Mouse (Mus musculus): ENCODE measurements around the gene Stambpl1.

Gene Stambpl1

DNA sequence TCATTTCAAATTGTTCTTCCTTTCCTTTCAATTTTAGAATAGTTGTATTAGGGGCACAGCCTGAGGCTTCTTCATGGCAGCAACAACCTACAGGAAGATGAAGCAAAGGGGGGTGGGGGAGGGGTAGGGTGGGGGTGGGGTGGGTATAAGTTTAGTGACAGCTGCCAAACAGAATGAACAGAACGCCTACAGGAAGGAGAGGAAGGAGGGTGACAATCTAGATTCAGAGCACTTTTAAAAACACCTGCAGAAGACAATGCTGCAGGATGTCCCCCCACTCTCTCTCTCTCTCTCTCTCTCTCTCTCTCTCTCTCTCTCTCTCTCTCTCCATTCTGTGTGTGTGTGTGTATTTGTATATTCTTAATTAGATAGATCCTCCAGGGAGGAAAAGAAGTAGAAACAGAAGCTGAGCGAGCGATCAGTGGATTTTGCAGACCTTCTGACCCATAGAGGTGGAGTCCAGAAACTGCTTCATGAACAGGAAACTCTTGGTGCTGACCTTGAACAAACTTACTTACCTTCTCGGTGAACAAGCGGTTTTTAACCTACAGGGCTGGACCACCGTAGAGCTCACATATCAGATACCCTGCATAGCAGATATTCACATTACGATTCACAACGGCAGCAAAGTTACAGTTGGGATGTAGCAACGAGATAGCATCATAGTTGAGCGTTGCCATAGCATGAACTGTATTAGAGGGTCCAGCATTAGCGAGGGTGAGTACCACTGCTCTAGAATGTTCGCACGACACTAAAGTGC lies 95.8 kb downstream of the Stambpl1 start:
- no peak for DNase-seq

DNA sequence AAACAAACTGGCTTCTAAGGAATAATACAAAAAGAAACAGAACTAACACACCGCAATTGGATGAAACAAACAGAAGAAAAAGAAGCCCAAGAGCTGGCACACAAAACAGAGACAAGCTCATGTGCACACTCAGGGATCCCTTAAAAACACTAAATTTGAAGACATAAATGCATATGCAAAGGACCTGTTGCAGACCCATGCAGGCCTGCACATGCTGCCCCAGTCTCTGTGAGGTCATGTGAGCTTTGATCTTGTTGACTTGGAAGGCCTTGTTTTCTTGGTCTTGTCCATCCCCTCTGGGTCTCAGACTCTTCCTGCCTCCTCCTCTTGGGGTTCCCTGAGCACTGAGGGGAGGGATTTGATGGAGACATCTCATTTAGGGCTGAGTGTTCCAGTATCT lies 96.7 kb downstream of the Stambpl1 start:
- DNase-seq = no peak
